Mouse (Mus musculus): ENCODE results near the gene Papss2.

GRCm38 (mm10) chr19:32628572-32629132 is 33.1 kb downstream of the Papss2 start:
- TF ChIP-seq CTCF (IDR thresholded peaks at IDR 0.05; ENCODE audit: low read depth, low read length) (no peak), POLR2A (IDR thresholded peaks at IDR 0.05; ENCODE audit: extremely low read depth, insufficient read depth, low read length) (no peak)

All from liver, adult 2 months (tissue).